Mouse (Mus musculus): ENCODE data around the gene Rnf141. TPM values are rescaled to one million over a fixed set of nuclear protein-coding genes. Genes with fewer than 3 reads are reported as not detected.

The Rnf141 gene
- polyA plus RNA-seq, 1 experiment from 2014 or later = 45.6 TPM

DNA sequence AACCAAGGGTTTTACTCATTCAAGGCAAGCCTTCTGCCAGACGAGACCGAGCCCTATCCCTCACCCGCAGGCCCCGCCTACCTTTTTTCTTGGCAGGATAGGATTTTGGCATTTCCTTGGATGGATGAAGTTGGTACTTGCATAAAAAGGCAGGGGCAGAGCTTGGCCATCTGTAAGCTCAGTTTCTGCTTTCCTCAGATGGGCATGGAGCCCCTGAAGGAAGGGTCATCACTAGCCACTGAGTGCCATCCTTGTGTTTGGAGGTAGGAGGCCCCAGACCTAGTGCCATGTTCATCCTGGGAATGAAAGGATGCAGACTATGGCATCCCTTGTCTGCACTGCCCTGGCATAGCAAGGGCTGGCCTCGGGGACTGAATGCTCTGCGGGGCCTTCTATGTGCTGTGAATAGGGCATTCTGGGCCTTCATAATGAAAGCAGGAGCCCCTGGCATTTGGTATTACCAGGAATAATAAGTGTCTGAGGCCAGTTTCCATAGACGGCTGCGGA, 64.6 kb downstream of the Rnf141 start:
- Histone ChIP-seq H3K4me3 (replicated peaks; ENCODE audit: low read length) (no peak overlapping the region), H3K4me2 (ENCODE audit: low read length) (no peak overlapping the region), H3K36me3 (ENCODE audit: control insufficient read depth, insufficient read depth) (no peaks in the 10 kb centered on the region), H3K9ac (replicated peaks; ENCODE audit: low read depth, low read length) (no peak overlapping the region), H3K9me3 (ENCODE audit: control insufficient read depth, low read length) (no peaks in the 10 kb centered on the region), H3K27me3 (replicated peaks; ENCODE audit: control insufficient read depth, insufficient read depth, low read length) (no peaks in the 10 kb centered on the region), H3K27ac (ENCODE audit: low read length) (peak overlapping the region; percentile 61), H3K4me1 (replicated peaks; ENCODE audit: control insufficient read depth, insufficient read depth, low read length) (peaks cover 17% of the 10 kb centered on the region)
- 45% methylated on average over 8 of the region's 8 CpGs for WGBS
- peak; percentile 86 for ATAC-seq

DNA sequence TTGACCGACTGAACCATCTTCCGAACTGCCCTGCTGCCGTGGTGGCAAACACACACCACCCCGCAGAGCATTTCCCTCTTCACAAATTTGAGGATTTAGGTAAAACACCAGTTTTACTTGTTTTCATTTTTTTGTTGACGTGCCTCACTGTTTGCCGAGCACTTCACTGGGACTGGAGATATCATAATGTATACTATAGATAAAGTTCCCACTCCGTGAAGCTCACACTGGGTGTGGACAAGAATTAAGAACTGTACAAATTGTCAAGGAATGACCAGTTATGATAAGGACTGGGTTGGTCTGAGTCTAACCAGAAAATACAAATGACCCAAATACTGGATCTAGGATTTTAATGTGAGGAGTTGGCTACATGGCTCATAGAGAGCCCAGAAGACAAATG, 65.3 kb downstream of the Rnf141 start:
- Histone ChIP-seq H3K36me3 (ENCODE audit: control insufficient read depth, insufficient read depth) (no peaks in the 10 kb centered on the region), H3K9ac (replicated peaks; ENCODE audit: low read depth, low read length) (no peak overlapping the region), H3K27me3 (replicated peaks; ENCODE audit: control insufficient read depth, insufficient read depth, low read length) (no peaks in the 10 kb centered on the region), H3K4me1 (replicated peaks; ENCODE audit: control insufficient read depth, insufficient read depth, low read length) (peaks cover 21% of the 10 kb centered on the region), H3K4me2 (ENCODE audit: low read length) (no peak overlapping the region), H3K4me3 (replicated peaks; ENCODE audit: low read length) (no peak overlapping the region), H3K9me3 (ENCODE audit: control insufficient read depth, low read length) (no peaks in the 10 kb centered on the region), H3K27ac (ENCODE audit: low read length) (peak overlapping the region; percentile 42)
- ATAC-seq = no peak
- 94% methylated on average over 7 of the region's 7 CpGs for WGBS

DNA sequence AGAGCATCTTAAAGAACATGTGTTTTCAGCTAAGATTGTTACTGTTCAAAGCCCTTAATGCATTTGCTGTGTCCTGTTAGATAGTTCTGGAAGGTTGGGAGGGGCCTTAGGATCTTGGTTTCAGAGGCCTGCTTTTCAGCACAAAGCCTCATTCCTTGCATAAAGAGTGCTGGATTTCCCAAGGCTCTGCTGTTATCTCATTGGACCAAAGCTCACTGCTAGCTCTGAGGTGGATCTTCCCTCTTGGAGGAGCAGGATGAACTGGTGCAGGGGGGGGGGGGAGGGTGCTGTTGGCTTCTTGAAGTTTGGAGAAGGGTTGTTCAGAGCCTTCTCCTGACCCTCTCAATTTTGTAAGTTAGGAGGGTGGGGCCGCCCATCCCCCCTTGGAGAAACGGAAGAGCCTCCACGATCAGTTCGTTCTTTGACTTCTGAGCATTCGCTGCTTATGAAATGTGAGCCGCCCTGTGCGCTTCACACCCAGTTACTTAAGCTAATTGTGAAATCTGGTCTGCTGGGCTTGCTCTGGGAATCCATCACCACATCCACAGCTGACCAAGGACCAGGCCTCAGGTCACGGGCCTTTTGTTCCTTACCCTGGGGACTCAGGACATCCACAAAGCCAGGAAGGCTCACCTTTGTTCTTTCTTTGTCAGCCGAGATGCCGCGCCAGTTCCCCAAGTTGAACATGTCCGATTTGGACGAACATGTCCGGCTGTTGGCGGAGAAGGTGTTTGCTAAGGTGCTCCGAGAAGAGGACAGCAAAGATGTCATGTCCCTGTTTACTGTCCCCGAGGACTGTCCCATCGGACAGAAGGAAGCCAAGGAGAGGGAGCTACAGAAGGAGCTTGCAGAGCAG, 66.9 kb downstream of the Rnf141 start:
- H3K27me3 ChIP-seq (replicated peaks; ENCODE audit: control insufficient read depth, insufficient read depth, low read length) = no peaks in the 10 kb centered on the region
- H3K9me3 ChIP-seq (ENCODE audit: control insufficient read depth, low read length) = no peaks in the 10 kb centered on the region
- H3K4me3 ChIP-seq (replicated peaks; ENCODE audit: low read length) = no peak overlapping the region
- no peak overlapping the region for H3K9ac ChIP-seq (replicated peaks; ENCODE audit: low read depth, low read length)
- no peak overlapping the region for H3K4me2 ChIP-seq (ENCODE audit: low read length)
- WGBS = 79% methylated on average over 18 of the region's 18 CpGs
- H3K4me1 ChIP-seq (replicated peaks; ENCODE audit: control insufficient read depth, insufficient read depth, low read length) = peaks cover 30% of the 10 kb centered on the region
- no peak overlapping the region for H3K27ac ChIP-seq (ENCODE audit: low read length)
- ATAC-seq = no peak
- H3K36me3 ChIP-seq (ENCODE audit: control insufficient read depth, insufficient read depth) = no peaks in the 10 kb centered on the region

DNA sequence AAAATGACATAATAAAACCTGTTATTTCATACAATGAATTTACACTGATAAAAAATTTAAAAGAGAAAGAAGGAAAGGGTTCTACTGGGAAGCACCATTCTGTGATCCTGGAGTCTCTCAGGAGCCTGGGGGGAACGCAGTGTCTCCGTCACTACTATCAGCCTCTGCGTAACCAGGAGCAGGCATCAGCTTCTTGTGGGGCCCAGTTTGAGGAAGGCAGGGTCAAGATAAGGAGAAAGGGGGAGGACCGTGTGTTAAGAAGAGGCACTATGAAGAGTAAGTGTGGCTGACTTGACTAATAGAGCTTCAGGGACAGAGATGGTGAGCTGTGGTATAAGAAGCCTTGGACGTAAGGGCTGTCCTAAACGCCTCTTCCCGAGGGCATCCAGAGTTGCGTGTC, 69.6 kb downstream of the Rnf141 start:
- 93% methylated on average over 8 of the region's 8 CpGs for WGBS
- Histone ChIP-seq H3K27me3 (replicated peaks; ENCODE audit: control insufficient read depth, insufficient read depth, low read length) (no peaks in the 10 kb centered on the region), H3K9me3 (ENCODE audit: control insufficient read depth, low read length) (no peaks in the 10 kb centered on the region), H3K4me1 (replicated peaks; ENCODE audit: control insufficient read depth, insufficient read depth, low read length) (peaks cover 19% of the 10 kb centered on the region), H3K4me3 (replicated peaks; ENCODE audit: low read length) (no peak overlapping the region), H3K27ac (ENCODE audit: low read length) (no peak overlapping the region), H3K36me3 (ENCODE audit: control insufficient read depth, insufficient read depth) (no peaks in the 10 kb centered on the region), H3K4me2 (ENCODE audit: low read length) (no peak overlapping the region), H3K9ac (replicated peaks; ENCODE audit: low read depth, low read length) (no peak overlapping the region)
- no peak for ATAC-seq

DNA sequence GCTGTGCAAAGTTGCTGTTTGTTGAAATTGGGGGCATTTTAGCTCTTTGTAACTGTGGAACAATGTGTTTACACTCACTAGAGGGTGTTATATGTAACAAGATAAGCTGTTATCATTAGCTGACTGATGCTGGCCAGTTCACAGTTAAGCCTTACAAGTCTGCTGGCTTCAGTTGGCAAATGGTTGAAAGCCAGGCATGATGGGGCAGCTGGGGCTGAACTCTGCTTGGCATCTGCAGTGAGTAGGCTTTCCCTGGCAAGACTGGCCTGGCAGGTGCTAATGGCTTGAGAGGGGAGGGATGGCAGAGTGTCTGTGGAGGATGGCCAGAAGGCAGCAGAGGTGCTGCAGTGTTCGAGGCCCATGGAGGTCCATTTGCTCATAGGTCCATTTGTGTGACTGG, 70.2 kb downstream of the Rnf141 start:
- Histone ChIP-seq H3K9me3 (ENCODE audit: control insufficient read depth, low read length) (no peaks in the 10 kb centered on the region), H3K36me3 (ENCODE audit: control insufficient read depth, insufficient read depth) (no peaks in the 10 kb centered on the region), H3K4me1 (replicated peaks; ENCODE audit: control insufficient read depth, insufficient read depth, low read length) (peaks cover 15% of the 10 kb centered on the region), H3K9ac (replicated peaks; ENCODE audit: low read depth, low read length) (no peak overlapping the region), H3K27ac (ENCODE audit: low read length) (peak overlapping the region; percentile 47), H3K4me3 (replicated peaks; ENCODE audit: low read length) (no peak overlapping the region), H3K4me2 (ENCODE audit: low read length) (no peak overlapping the region), H3K27me3 (replicated peaks; ENCODE audit: control insufficient read depth, insufficient read depth, low read length) (no peaks in the 10 kb centered on the region)
- whole genome bisulfite sequencing = 63% methylated on average over 1 of the region's 1 CpGs
- peak; percentile 68 for ATAC-seq

DNA sequence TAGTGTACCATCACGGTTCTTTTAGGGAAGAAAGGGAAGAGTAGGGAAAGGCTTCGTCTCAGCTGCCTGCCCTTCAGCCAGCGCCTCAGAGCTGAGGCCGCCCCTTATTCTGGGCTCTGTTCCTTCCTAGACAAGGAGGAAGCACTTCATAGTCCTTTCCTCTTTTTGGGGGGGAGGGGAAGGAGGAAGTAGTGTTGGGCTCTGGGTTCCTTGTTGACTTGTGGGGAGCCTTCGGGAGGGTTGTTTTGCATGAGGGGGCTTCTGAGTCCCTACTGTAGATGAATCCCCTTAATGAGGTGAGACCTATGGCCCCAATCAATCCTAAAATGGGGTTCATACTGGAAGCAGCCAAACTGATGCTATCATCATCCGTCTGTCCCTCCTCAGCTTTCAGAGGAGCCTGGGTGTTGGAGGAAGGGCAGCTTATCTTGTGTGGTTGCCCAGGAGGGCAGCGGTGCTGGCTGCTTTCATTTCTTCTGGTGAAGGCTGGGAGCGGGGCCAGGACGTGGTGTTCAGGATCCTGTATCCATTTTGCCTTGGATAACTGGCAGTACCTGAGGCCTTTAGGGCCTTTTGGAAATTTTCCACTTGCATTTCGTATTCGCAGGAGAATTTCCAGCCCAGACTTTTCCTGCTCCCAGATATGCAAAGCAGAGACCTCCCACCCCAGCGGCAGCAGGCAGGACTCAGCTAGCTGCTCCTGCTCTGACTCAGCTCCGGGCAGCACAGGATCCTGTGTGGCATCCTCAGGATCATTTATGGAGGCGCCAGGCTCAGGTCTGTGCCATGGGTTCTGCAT, 70.9 kb downstream of the Rnf141 start:
- Histone ChIP-seq H3K4me3 (replicated peaks; ENCODE audit: low read length) (no peak overlapping the region), H3K9me3 (ENCODE audit: control insufficient read depth, low read length) (no peaks in the 10 kb centered on the region), H3K4me1 (replicated peaks; ENCODE audit: control insufficient read depth, insufficient read depth, low read length) (peaks cover 20% of the 10 kb centered on the region), H3K27me3 (replicated peaks; ENCODE audit: control insufficient read depth, insufficient read depth, low read length) (no peaks in the 10 kb centered on the region), H3K27ac (ENCODE audit: low read length) (peak overlapping the region; percentile 47), H3K4me2 (ENCODE audit: low read length) (no peak overlapping the region), H3K36me3 (ENCODE audit: control insufficient read depth, insufficient read depth) (no peaks in the 10 kb centered on the region), H3K9ac (replicated peaks; ENCODE audit: low read depth, low read length) (no peak overlapping the region)
- ATAC-seq = peak; percentile 70
- WGBS = 46% methylated on average over 14 of the region's 14 CpGs

DNA sequence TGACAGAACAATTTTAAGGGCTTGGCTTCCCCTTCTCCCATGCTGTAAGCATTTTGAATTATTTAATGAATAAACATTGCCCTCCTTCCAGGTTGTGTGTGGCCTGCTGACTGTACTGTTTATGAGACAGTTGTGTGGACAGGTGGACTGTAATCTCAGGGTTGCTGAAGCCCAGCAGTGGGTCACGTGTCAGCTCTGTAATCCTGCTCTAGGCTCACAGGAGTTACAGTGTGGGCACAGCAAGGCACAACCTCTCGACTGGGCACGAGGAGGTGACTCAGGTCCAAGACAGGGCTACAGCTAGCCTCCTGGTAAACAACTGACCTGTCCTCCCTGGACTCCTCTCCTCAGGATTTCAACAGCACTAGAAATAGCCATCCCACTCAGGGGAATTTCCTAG, 71.9 kb downstream of the Rnf141 start:
- H3K27me3 ChIP-seq (replicated peaks; ENCODE audit: control insufficient read depth, insufficient read depth, low read length) = no peaks in the 10 kb centered on the region
- ATAC-seq = no peak
- no peak overlapping the region for H3K27ac ChIP-seq (ENCODE audit: low read length)
- H3K4me3 ChIP-seq (replicated peaks; ENCODE audit: low read length) = no peak overlapping the region
- H3K9ac ChIP-seq (replicated peaks; ENCODE audit: low read depth, low read length) = no peak overlapping the region
- no peak overlapping the region for H3K4me2 ChIP-seq (ENCODE audit: low read length)
- WGBS = 81% methylated on average over 3 of the region's 3 CpGs
- H3K36me3 ChIP-seq (ENCODE audit: control insufficient read depth, insufficient read depth) = no peaks in the 10 kb centered on the region
- no peaks in the 10 kb centered on the region for H3K9me3 ChIP-seq (ENCODE audit: control insufficient read depth, low read length)
- peaks cover 22% of the 10 kb centered on the region for H3K4me1 ChIP-seq (replicated peaks; ENCODE audit: control insufficient read depth, insufficient read depth, low read length)

DNA sequence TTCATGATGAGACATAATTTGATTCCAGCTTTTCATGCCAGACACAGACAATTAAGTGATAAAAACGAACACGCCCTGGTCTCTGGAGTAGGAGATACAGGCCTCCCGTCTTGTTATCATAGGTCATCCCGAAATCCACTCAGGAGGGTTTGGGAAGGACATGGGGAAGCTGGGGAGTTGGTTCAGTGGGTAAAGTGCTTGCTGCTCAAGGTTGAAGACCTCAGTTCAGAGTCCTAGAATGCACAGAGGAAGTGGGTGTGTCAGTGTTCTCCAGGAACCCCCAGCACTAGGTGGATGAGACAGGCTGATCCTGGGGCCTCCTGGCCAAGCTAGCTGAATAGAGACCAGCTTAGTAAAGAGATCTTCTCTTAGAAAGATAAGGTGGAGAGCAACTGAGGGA, 73.3 kb downstream of the Rnf141 start:
- Histone ChIP-seq H3K36me3 (ENCODE audit: control insufficient read depth, insufficient read depth) (no peaks in the 10 kb centered on the region), H3K4me2 (ENCODE audit: low read length) (no peak overlapping the region), H3K27ac (ENCODE audit: low read length) (no peak overlapping the region), H3K4me1 (replicated peaks; ENCODE audit: control insufficient read depth, insufficient read depth, low read length) (peaks cover 22% of the 10 kb centered on the region), H3K27me3 (replicated peaks; ENCODE audit: control insufficient read depth, insufficient read depth, low read length) (no peaks in the 10 kb centered on the region), H3K9ac (replicated peaks; ENCODE audit: low read depth, low read length) (no peak overlapping the region), H3K4me3 (replicated peaks; ENCODE audit: low read length) (no peak overlapping the region), H3K9me3 (ENCODE audit: control insufficient read depth, low read length) (no peaks in the 10 kb centered on the region)
- 92% methylated on average over 4 of the region's 4 CpGs for WGBS
- no peak for ATAC-seq

DNA sequence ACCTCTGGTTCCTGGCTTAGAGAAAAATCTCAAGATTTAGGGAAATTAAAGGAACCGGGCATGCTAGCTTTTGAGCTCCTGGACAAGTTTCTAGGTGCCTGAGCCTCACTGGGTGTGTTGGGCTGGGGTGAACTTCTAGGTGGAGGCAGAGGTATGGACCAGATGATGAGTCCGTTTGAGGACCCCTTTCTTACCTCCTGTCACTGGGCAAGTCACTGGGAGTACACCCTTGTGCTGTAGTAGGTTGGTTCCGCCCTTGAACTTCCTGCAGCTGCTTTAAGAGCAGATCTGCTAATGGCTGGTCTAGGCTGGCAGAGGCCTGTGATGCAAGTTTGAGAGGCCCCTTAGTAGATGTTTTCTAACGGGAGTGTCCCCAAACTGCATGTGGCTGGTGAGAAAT, 75.2 kb downstream of the Rnf141 start:
- Histone ChIP-seq H3K4me2 (ENCODE audit: low read length) (peak overlapping the region; percentile 86), H3K27ac (ENCODE audit: low read length) (no peak overlapping the region), H3K4me1 (replicated peaks; ENCODE audit: control insufficient read depth, insufficient read depth, low read length) (peaks cover 19% of the 10 kb centered on the region), H3K36me3 (ENCODE audit: control insufficient read depth, insufficient read depth) (no peaks in the 10 kb centered on the region), H3K27me3 (replicated peaks; ENCODE audit: control insufficient read depth, insufficient read depth, low read length) (no peaks in the 10 kb centered on the region), H3K4me3 (replicated peaks; ENCODE audit: low read length) (peak overlapping the region; percentile 59), H3K9me3 (ENCODE audit: control insufficient read depth, low read length) (no peaks in the 10 kb centered on the region), H3K9ac (replicated peaks; ENCODE audit: low read depth, low read length) (peak overlapping the region; percentile 75)
- 47% methylated on average over 4 of the region's 4 CpGs for WGBS
- no peak for ATAC-seq

Measured in forebrain, embryonic 16.5 days (tissue).